Mouse (Mus musculus) heart, adult 2 months (tissue): Measurements from ENCODE around the gene Pitpnm1.
"Not testable (repeated sequence)": the region's sequence is repeated elsewhere in the genome, so short reads cannot be mapped to it uniquely, and the experiment has no call there.

ENCODE experiments used
- CTCF ChIP-seq: fragments of 200-600 bp; IDR thresholded peaks from 2 replicates; pipeline ENCODE4 v1.8.1; 2022; ENCODE audit warnings: antibody characterized with exemption, mild to moderate bottlenecking, moderate library complexity
- POLR2A ChIP-seq: fragments of 200-500 bp; IDR thresholded peaks from 2 replicates; pipeline ENCODE4 v1.6.1; 2011; ENCODE audit warnings: mild to moderate bottlenecking, low read depth, low read length, control low read depth; ENCODE audit not compliant: insufficient read depth

GRCm38 (mm10) chr19:4121896-4122295, 22.1 kb downstream of the Pitpnm1 start:
- not testable (repeated sequence) for TF ChIP-seq CTCF, POLR2A
